ENCODE assay signal across 8 mouse cellular contexts in the genomic region with DNA sequence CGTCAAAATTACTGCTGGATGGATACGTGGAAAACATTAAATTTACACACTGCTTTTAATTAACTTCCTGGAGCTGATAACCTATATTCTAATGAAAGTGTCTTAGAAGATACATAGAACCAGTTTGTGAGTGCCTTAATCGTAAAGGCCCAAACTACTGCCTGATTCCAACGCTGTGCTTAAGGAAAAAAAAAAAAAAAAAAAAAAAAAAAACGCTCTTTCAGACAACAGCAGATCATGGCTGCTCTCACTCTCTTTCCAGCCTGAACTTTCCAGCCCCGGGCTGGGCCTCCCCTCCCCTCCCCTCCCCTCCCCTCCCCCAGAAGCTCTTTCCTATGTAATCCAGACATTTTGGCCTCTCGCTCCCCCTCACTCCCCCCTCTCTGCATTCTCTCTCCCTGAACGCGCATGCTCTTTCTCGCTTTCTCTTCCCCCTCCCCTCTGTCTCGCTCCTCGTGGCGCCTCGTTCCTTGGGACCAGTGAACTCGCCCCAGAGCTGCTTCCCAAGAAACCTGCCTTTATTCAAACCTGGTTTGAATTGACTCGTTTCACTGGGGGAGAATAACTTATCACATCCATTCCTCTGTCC. TPM values are rescaled to one million over a fixed set of nuclear protein-coding genes. Genes with fewer than 3 reads are reported as not detected.
DNase-seq lines count a peak whose midpoint lies in the region; ATAC-seq lines count a peak whose summit lies in the region.

No protein-coding gene starts in this region.

- no peaks in the 10 kb centered on the region for H3K36me3 ChIP-seq in forebrain, embryonic 10.5 days (replicated peaks)
- H3K36me3 ChIP-seq in intestine, embryonic 15.5 days, result no peaks in the 10 kb centered on the region
- H3K36me3 ChIP-seq in midbrain, embryonic 10.5 days, result no peaks in the 10 kb centered on the region

- H3K4me1 ChIP-seq in forebrain, embryonic 10.5 days, result peaks cover 63% of the 10 kb centered on the region
- H3K4me1 ChIP-seq in intestine, embryonic 15.5 days (replicated peaks), result peaks cover 29% of the 10 kb centered on the region
- H3K4me1 ChIP-seq in midbrain, embryonic 10.5 days, result peaks cover 62% of the 10 kb centered on the region

- H3K9ac ChIP-seq in intestine, embryonic 15.5 days, result no peak overlapping the region

- no peaks in the 10 kb centered on the region for H3K9me3 ChIP-seq in forebrain, embryonic 10.5 days
- H3K9me3 ChIP-seq in intestine, embryonic 15.5 days, result no peaks in the 10 kb centered on the region
- no peaks in the 10 kb centered on the region for H3K9me3 ChIP-seq in midbrain, embryonic 10.5 days (replicated peaks)

- peak; percentile 71 for ATAC-seq in intestine, embryonic 15.5 days
- no peak for ATAC-seq in megakaryocyte-erythroid progenitor cell, adult 5-6 weeks (replicated peaks; ENCODE audit: low FRiP score, low TSS enrichment, poor library complexity, severe bottlenecking)

- H3K27ac ChIP-seq in forebrain, embryonic 10.5 days, result peak overlapping the region; percentile 93
- peak overlapping the region; percentile 86 for H3K27ac ChIP-seq in intestine, embryonic 15.5 days
- peak overlapping the region; percentile 94 for H3K27ac ChIP-seq in midbrain, embryonic 10.5 days (replicated peaks)

- H3K4me3 ChIP-seq in forebrain, embryonic 10.5 days, result 0 out of 2 replicates have a peak overlapping the region, but pooled peaks have one; percentile 10
- H3K4me3 ChIP-seq in intestine, embryonic 15.5 days (replicated peaks), result no peak overlapping the region
- peak overlapping the region; percentile 14 for H3K4me3 ChIP-seq in midbrain, embryonic 10.5 days

- DNase-seq in right cerebral cortex, postnatal 14 days, result peak; percentile 36
- DNase-seq in right cerebral cortex, postnatal 25 days, result no peak
- peak; percentile 92 for DNase-seq in forebrain, embryonic 10.5 days (ENCODE audit: extremely low spot score, low spot score)
- DNase-seq in midbrain, embryonic 10.5 days (ENCODE audit: low spot score), result peak; percentile 93
- DNase-seq in layer of hippocampus, postnatal 36 days, result no peak
- no peak for DNase-seq in cerebellum, postnatal 36 days

- no peak overlapping the region for H3K4me2 ChIP-seq in intestine, embryonic 15.5 days (replicated peaks)

- WGBS in forebrain, embryonic 10.5 days, result 7% methylated on average over 14 of the region's 16 CpGs
- 13% methylated on average over 16 of the region's 16 CpGs for WGBS in intestine, embryonic 15.5 days
- 5% methylated on average over 16 of the region's 16 CpGs for WGBS in midbrain, embryonic 10.5 days

- H3K27me3 ChIP-seq in forebrain, embryonic 10.5 days (ENCODE audit: poor library complexity, severe bottlenecking), result peaks cover 23% of the 10 kb centered on the region
- no peaks in the 10 kb centered on the region for H3K27me3 ChIP-seq in intestine, embryonic 15.5 days (replicated peaks)
- H3K27me3 ChIP-seq in midbrain, embryonic 10.5 days (ENCODE audit: low read depth, poor library complexity, severe bottlenecking), result no peaks in the 10 kb centered on the region

RNA-seq across cellular contexts. Expression of a gene that starts 12.7 kb away (rescaled TPM):
- polyA plus RNA-seq in forebrain, embryonic 10.5 days (2016; fragmentation: Nextera tagmentation; extraction: Ambion mirVana), result 101 and 114 TPM in 2 replicates
- polyA plus RNA-seq in intestine, embryonic 15.5 days (2015; fragmentation: Nextera tagmentation; extraction: Ambion mirVana), result 46.9 and 52.8 TPM in 2 replicates
- 103 and 112 TPM in 2 replicates for polyA plus RNA-seq in midbrain, embryonic 10.5 days (2016; fragmentation: Nextera tagmentation; extraction: Ambion mirVana)
- under 1 TPM; 0.48 to 0.75 TPM for total RNA-seq in layer of hippocampus, postnatal 36 days (2021)
- total RNA-seq in megakaryocyte-erythroid progenitor cell, adult 5-6 weeks (2014; fragmentation: Nextera tagmentation), result 59.5 and 80.1 TPM in 2 replicates
- 89.0 and 110 TPM in 2 replicates for total RNA-seq in megakaryocyte-erythroid progenitor cell, adult 5-6 weeks (2017)

Comparison
In these comparisons a context has a peak if more than half of its experiments do, and no peak if none do; other contexts are left out.
1. DNase-seq: peak in right cerebral cortex, postnatal 14 days (single experiment), forebrain, embryonic 10.5 days (single experiment) and midbrain, embryonic 10.5 days (single experiment); none in right cerebral cortex, postnatal 25 days (single experiment), layer of hippocampus, postnatal 36 days (0 of 2) and cerebellum, postnatal 36 days (0 of 2).
2. Peak in every context shown above with its lines, with median percentiles within 50 percentile points of each other: H3K27ac ChIP-seq.